20 mouse cellular contexts compared by ENCODE assay signal in genomic region chr17:79398416-79398815, GRCm38 (mm10). TPM values are rescaled to one million over a fixed set of nuclear protein-coding genes. Genes with fewer than 3 reads are reported as not detected.
A peak's percentile ranks its signal among the peaks of the same experiment; 100 is the strongest.
DNase-seq lines count a peak whose midpoint lies in the region; ATAC-seq lines count a peak whose summit lies in the region.
"Had no signal": no experiment of that assay in that cellular context is flagged by ENCODE, and none has a peak within 500 bp of the region (broad histone marks: within the 10 kb centered on the region; RNA-seq: fewer than 3 reads in every experiment).

No protein-coding gene starts in this region.

- peak; percentile 13 for DNase-seq in gastrocnemius, adult 18-20 months (ENCODE audit: low spot score)
- no peak for DNase-seq in gastrocnemius, postnatal 10 days
- DNase-seq in skeletal muscle tissue, adult 2 months (ENCODE audit: low read depth, low spot score) = peak; percentile 35
- DNase-seq: adrenal gland, adult 8-10 months; adrenal gland, postnatal 14 days; adrenal gland, postnatal 36 days; cerebellum, adult 11 months; cerebellum, adult 18-20 months; cerebellum, adult 8-10 months; cerebellum, postnatal 10 days; cerebellum, postnatal 25 days had no signal

- ATAC-seq in inflammation-experienced regulatory T-cells, adult 6 months = no peak
- ATAC-seq in megakaryocyte progenitor cell, adult 5-6 weeks (replicated peaks; ENCODE audit: poor library complexity) = no peak
- ATAC-seq: activated CD4-positive, CD25-positive, alpha-beta regulatory T cell, adult 4 months; forebrain, embryonic 13.5 days; forebrain, embryonic 15.5 days; Patski had no signal

- H3K4me3 ChIP-seq in brown adipose tissue, adult 24 weeks (ENCODE audit: insufficient read depth, low read depth, low read length) = no peak overlapping the region
- H3K4me3 ChIP-seq: embryonic facial prominence, embryonic 10.5 days; embryonic facial prominence, embryonic 12.5 days; forebrain, embryonic 13.5 days; forebrain, embryonic 15.5 days had no signal

- 0 out of 2 replicates have a peak overlapping the region, but pooled peaks have one; percentile 25 for H3K27ac ChIP-seq in brown adipose tissue, adult 24 weeks (replicated peaks; ENCODE audit: low read depth, low read length)
- H3K27ac ChIP-seq: embryonic facial prominence, embryonic 10.5 days; embryonic facial prominence, embryonic 12.5 days; forebrain, embryonic 13.5 days; forebrain, embryonic 15.5 days had no signal

- H3K4me1 ChIP-seq in brown adipose tissue, adult 24 weeks (ENCODE audit: control insufficient read depth, insufficient read depth, insufficient read length, low read length) = no peaks in the 10 kb centered on the region
- H3K4me1 ChIP-seq: embryonic facial prominence, embryonic 12.5 days; forebrain, embryonic 13.5 days; forebrain, embryonic 15.5 days had no signal

RNA-seq across cellular contexts. Expression of gene Cdc42ep3, which starts 43.5 kb away (rescaled TPM):
- total RNA-seq in gastrocnemius, adult 18-20 months (2021) = 10 to 100 TPM; 29.1 to 33.7 TPM
- 10 to 100 TPM; 35.2 to 36.8 TPM for total RNA-seq in gastrocnemius, postnatal 10 days (2021)
- 4.9 and 5.5 TPM in 2 replicates for polyA plus RNA-seq in brown adipose tissue, adult 24 weeks (2012; ENCODE audit: insufficient read depth, insufficient read length, missing spikeins)
- polyA plus RNA-seq in inflammation-experienced regulatory T-cells, adult 6 months (2017; shearing (Covaris generic)) = 10 to 100 TPM; 37.0 to 40.4 (median 39.4) TPM
- 34.8 and 37.1 TPM in 2 replicates for total RNA-seq in megakaryocyte progenitor cell, adult 5-6 weeks (2015)
- total RNA-seq in megakaryocyte progenitor cell, adult 5-6 weeks (2017) = 64.5 and 82.4 TPM in 2 replicates
